Mouse (Mus musculus) heart, embryonic 15.5 days (tissue): ENCODE data around the gene Hmcn2. TPM values are rescaled to one million over a fixed set of nuclear protein-coding genes. Genes with fewer than 3 reads are reported as not detected.

Experiments used
- ATAC-seq: fragments of 200-750 bp; cut with Nextera tagmentation; replicated peaks from 2 replicates; pipeline ENCODE4 v1.8.0; 2017; ENCODE audit warnings: low read depth, moderate TSS enrichment; ENCODE audit not compliant: insufficient number of reproducible peaks, insufficient read depth, low FRiP score
- H3K27ac ChIP-seq: fragments of 300-500 bp; sonication (generic); 2 replicates; pipeline ENCODE4 v1.5.1; 2015; ENCODE audit warnings: mild to moderate bottlenecking, inconsistent platforms
- H3K27me3 ChIP-seq: fragments of 300-500 bp; sonication (generic); 2 replicates; pipeline ENCODE4 v1.6.1; 2015; ENCODE audit warnings: inconsistent platforms
- H3K36me3 ChIP-seq: fragments of 300-500 bp; sonication (generic); 2 replicates; pipeline ENCODE4 v1.6.1; 2015; ENCODE audit warnings: mild to moderate bottlenecking, inconsistent platforms
- H3K4me1 ChIP-seq: fragments of 300-500 bp; sonication (generic); replicated peaks from 2 replicates; pipeline ENCODE4 v1.6.1; 2015; ENCODE audit warnings: inconsistent platforms
- H3K4me2 ChIP-seq: fragments of 300-500 bp; sonication (generic); 2 replicates; pipeline ENCODE4 v1.6.1; 2015; ENCODE audit warnings: inconsistent platforms, mild to moderate bottlenecking, moderate library complexity
- H3K4me3 ChIP-seq: fragments of 300-500 bp; sonication (generic); 2 replicates; pipeline ENCODE4 v1.5.1; 2015; ENCODE audit warnings: mild to moderate bottlenecking, inconsistent platforms
- H3K9ac ChIP-seq: fragments of 300-500 bp; sonication (generic); 2 replicates; pipeline ENCODE4 v1.6.1; 2015; ENCODE audit warnings: mild to moderate bottlenecking, inconsistent platforms
- H3K9me3 ChIP-seq: fragments of 300-500 bp; sonication (generic); replicated peaks from 2 replicates; pipeline ENCODE4 v1.6.1; 2016; ENCODE audit warnings: inconsistent platforms
- WGBS: fragments of 180-500 bp; shearing (Covaris S2); methylation state at CpG from one replicate; pipeline ENCODE4 v1.1.7; 2015; ENCODE audit warnings: mixed read lengths; 5-methylcytosine and 5-hydroxymethylcytosine counted together
- polyA plus RNA-seq: library from polyadenylated mRNA; unstranded; fragments of >200 nt; fragmentation: Nextera tagmentation; extraction: Ambion mirVana; gene quantifications from 2 replicates; pipeline ENCODE4 v1.2.1, GENCODE M21; 2015

Hmcn2 gene
- polyA plus RNA-seq, 1 experiment from 2014 or later = 1.1 TPM

DNA sequence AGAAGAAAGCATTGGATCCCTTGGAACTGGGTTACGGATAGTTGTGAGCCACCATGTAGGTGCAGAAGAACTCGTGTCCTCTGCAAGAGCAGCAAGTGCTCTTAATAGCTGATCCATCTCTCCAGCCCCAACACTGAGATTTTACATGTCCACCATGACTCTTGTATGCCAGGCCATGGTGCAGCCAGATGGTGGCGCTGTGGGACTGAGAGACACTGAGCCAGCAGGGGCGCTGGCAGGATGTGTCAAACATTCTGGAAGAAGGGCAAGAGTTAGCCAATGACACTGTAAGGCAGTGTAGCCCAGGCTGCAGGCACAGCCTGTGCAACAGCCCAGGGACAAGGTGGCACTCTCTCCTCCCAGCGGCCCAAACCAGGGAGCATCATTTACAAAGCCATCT lies 170.0 kb downstream of the Hmcn2 start:
- Histone ChIP-seq H3K27me3 (peaks cover 39% of the 10 kb centered on the region), H3K9me3 (no peaks in the 10 kb centered on the region), H3K4me1 (no peaks in the 10 kb centered on the region), H3K4me3 (no peak overlapping the region), H3K9ac (no peak overlapping the region), H3K36me3 (no peaks in the 10 kb centered on the region), H3K4me2 (no peak overlapping the region), H3K27ac (no peak overlapping the region)
- WGBS = 29% methylated on average over 5 of the region's 5 CpGs
- ATAC-seq = no peak

DNA sequence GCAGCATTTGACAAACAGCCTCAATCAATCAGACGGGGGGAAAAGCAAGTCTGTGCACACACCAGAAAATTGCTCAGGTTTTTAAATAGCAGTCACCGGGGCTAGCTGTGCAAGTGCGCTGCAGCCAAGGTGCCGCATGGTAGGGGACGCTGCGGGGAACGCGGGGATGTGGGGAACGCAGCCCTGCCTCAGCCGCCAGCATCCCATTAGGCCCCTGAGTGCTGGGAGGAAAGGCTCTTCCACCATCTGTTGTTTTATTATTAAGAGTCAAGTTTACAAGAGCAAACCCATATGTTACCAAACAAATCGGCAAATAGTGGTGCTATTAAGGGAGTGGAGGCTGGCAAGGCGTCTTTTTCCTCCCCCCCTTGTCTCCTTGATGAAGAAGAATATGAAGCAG lies 175.0 kb downstream of the Hmcn2 start:
- Histone ChIP-seq H3K4me3 (no peak overlapping the region), H3K36me3 (no peaks in the 10 kb centered on the region), H3K9me3 (no peaks in the 10 kb centered on the region), H3K4me1 (no peaks in the 10 kb centered on the region), H3K4me2 (no peak overlapping the region), H3K9ac (no peak overlapping the region), H3K27me3 (peaks cover 16% of the 10 kb centered on the region), H3K27ac (no peak overlapping the region)
- WGBS = 58% methylated on average over 12 of the region's 12 CpGs
- no peak for ATAC-seq

DNA sequence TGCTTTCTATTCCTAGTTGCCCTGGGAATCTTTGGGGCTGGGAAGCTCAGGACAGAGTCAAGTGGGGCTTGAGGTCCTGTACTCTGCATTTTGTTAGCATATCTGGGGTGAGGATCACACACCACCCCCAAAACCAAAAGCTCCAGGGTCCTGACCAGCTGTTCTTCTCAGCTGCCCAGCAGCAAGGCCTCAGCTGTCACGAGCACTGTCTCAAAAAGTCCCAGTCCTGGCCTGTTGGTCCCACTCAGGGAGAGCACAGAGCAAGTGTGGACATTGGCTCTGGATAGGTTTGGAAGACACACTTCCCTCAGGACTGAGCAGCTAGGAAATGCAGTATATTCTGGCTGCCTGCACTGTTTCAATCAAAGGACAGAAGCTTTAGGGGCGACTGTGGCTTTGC lies 176.3 kb downstream of the Hmcn2 start:
- H3K36me3 ChIP-seq = no peaks in the 10 kb centered on the region
- peaks cover 14% of the 10 kb centered on the region for H3K27me3 ChIP-seq
- no peak overlapping the region for H3K27ac ChIP-seq
- H3K9me3 ChIP-seq = no peaks in the 10 kb centered on the region
- no peak overlapping the region for H3K4me3 ChIP-seq
- WGBS = 69% methylated on average over 2 of the region's 2 CpGs
- H3K4me2 ChIP-seq = no peak overlapping the region
- no peaks in the 10 kb centered on the region for H3K4me1 ChIP-seq
- no peak overlapping the region for H3K9ac ChIP-seq
- no peak for ATAC-seq

DNA sequence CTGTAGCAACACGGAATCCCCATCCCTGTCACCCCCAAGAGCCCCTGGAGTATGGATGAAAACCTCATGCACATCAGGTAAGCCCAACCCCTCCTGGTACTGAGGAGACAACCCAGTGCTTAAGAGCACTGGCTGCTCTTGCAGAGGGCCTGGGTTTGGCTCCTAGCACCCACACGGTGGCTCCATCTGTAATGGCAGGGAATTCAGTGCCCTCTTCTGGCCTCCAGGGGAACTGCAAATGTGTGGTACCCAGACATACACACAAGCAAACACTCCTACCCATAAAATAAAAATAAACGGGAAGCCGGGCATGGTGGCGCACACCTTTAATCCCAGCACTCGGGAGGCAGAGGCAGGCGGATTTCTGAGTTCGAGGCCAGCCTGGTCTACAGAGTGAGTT lies 178.1 kb downstream of the Hmcn2 start:
- Histone ChIP-seq H3K4me1 (no peaks in the 10 kb centered on the region), H3K9ac (no peak overlapping the region), H3K4me3 (no peak overlapping the region), H3K36me3 (no peaks in the 10 kb centered on the region), H3K27me3 (peaks cover 27% of the 10 kb centered on the region), H3K4me2 (no peak overlapping the region), H3K27ac (no peak overlapping the region), H3K9me3 (no peaks in the 10 kb centered on the region)
- WGBS = 85% methylated on average over 8 of the region's 8 CpGs
- ATAC-seq = no peak

DNA sequence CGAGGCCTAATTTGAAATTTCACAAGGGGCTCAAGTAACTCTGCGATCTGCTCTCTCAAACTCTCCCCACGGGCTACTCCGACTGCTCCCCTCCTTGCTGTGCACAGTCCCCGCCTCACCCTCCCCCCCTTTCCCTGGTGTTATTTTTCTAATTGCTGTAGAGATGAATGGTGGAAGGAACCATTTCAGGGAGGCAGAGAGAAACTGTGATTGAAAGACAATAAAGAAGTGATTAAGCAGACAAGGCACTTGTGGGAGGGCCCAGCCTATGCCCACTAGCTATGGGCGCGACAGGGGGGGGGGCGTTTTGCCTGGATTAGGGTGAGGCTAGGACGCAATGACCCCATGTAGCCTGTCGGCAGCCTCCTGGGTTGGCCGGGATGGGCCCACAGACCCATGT lies 179.0 kb downstream of the Hmcn2 start:
- Histone ChIP-seq H3K27me3 (peaks cover 29% of the 10 kb centered on the region), H3K36me3 (no peaks in the 10 kb centered on the region), H3K4me1 (no peaks in the 10 kb centered on the region), H3K4me2 (no peak overlapping the region), H3K27ac (no peak overlapping the region), H3K9ac (no peak overlapping the region), H3K9me3 (no peaks in the 10 kb centered on the region), H3K4me3 (no peak overlapping the region)
- 64% methylated on average over 11 of the region's 11 CpGs for WGBS
- no peak for ATAC-seq

DNA sequence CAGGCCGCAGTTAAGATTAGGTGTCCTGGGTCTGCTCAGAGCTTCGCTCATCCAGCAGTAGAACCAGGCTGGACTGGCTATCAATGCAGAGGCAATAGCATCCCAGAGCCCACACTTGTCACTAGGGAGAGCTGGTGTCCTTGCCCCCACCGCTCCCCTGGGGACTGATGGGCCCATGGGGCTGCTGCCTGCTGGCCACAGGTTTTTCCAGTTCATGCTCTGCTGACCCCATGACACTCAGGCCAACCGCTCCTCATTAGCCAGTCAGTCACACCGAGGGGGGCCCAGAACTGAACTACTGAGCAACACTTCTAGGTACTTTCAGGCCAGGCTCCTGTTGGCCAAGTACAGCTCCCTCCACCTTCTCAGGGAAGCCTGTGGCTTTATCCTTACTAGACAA lies 180.1 kb downstream of the Hmcn2 start:
- WGBS = 80% methylated on average over 5 of the region's 5 CpGs

DNA sequence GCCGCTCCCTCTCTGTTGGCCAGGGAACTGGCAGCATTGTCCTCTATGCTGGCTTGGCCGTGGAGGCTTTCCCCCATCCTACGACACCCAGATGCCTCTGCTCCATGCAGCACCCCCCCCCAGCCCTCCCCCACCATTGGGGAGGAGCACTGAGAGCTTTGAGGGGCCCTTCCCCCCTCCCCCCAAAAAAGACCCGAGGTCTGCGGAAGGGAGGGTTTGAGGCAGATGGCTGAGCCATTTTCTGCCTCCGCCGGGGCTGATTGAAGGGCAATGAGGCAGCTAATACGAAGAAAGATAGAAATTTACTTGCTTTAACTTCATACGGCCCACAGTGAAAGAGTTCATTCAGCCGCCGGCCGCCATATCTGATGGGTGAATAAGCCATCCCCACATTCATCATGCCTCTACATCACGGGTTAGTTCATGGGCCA lies 180.8 kb downstream of the Hmcn2 start:
- H3K4me3 ChIP-seq = no peak overlapping the region
- ATAC-seq = no peak
- H3K27ac ChIP-seq = no peak overlapping the region
- no peaks in the 10 kb centered on the region for H3K9me3 ChIP-seq
- H3K27me3 ChIP-seq = peaks cover 38% of the 10 kb centered on the region
- no peaks in the 10 kb centered on the region for H3K4me1 ChIP-seq
- H3K36me3 ChIP-seq = no peaks in the 10 kb centered on the region
- 71% methylated on average over 13 of the region's 13 CpGs for WGBS
- no peak overlapping the region for H3K4me2 ChIP-seq
- no peak overlapping the region for H3K9ac ChIP-seq

More for the DNA sequence above, 180.1 kb downstream of the Hmcn2 start:
- Histone ChIP-seq H3K9ac (no peak overlapping the region), H3K4me2 (no peak overlapping the region), H3K9me3 (no peaks in the 10 kb centered on the region), H3K27ac (no peak overlapping the region), H3K27me3 (peaks cover 38% of the 10 kb centered on the region), H3K4me3 (no peak overlapping the region), H3K4me1 (no peaks in the 10 kb centered on the region), H3K36me3 (no peaks in the 10 kb centered on the region)
- ATAC-seq = no peak

DNA sequence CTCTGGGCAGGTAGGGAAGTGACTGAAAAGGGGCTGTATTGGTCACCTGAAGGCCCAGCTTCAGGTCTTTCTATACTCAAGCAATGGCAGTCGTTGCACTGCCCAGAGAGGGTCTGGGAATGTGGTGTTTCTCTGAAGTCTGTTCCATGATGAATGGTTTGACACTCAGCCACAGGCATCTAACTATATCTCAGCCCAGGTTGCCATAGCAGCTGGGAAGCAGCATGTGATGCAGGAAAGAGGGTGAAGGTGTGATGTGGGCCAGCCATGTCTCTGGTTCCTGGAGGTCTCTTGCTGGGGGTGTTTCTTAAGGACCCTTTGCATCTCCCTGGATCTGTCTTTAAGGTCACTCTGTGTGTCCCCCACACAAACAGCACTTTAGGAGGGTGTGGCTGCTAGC lies 181.9 kb downstream of the Hmcn2 start:
- WGBS = 48% methylated on average over 1 of the region's 1 CpGs
- H3K4me3 ChIP-seq = no peak overlapping the region
- no peak overlapping the region for H3K27ac ChIP-seq

DNA sequence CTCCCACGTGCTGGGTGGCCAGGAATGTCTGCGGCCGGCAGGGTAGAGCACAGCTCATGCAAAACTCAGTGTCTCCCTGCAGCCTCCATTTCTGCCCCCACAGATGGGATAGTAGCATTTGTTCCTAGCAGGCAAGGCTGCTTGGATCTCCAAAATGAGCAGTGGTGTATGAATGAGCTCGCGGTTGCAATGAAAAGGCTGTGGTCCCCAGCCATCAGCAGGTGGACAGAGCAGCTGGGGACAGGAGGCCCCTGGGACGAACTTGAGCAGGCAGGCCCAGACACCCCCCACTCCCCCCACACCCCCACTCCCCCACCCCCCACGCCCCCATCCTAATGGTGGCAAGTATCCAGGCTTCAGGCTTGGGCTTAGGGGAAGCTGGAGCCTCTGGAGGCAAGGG lies 182.9 kb downstream of the Hmcn2 start:
- 62% methylated on average over 7 of the region's 7 CpGs for WGBS

More for the DNA sequence above, 181.9 kb downstream of the Hmcn2 start:
- Histone ChIP-seq H3K9ac (no peak overlapping the region), H3K36me3 (no peaks in the 10 kb centered on the region), H3K27me3 (peaks cover 41% of the 10 kb centered on the region), H3K4me1 (no peaks in the 10 kb centered on the region), H3K4me2 (no peak overlapping the region), H3K9me3 (no peaks in the 10 kb centered on the region)
- no peak for ATAC-seq

DNA sequence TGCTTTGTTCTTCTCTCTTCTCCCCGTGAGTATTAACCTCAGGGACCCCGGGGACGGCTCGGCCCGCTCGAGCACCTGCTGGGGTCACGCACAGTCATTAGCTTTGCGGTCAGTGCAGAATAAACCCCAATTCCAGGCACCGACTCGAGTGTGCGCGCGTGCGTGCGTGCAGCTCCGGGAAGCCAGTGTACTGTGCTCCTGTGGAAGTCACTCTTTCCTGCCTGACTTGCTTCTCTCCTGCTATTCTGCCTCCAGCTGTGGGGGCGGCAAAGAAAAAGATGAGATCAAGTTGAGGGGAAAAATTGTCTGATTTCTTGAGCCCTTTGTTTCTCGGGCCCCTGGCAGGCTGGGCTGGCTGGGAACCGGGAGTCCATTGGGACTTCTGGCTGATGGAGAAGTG lies 183.4 kb downstream of the Hmcn2 start:
- WGBS = 83% methylated on average over 19 of the region's 19 CpGs
- ATAC-seq = no peak
- Histone ChIP-seq H3K36me3 (no peaks in the 10 kb centered on the region), H3K27me3 (peaks cover 48% of the 10 kb centered on the region), H3K9me3 (no peaks in the 10 kb centered on the region), H3K4me2 (no peak overlapping the region), H3K4me3 (no peak overlapping the region), H3K9ac (no peak overlapping the region), H3K4me1 (no peaks in the 10 kb centered on the region), H3K27ac (no peak overlapping the region)

More for the DNA sequence above, 182.9 kb downstream of the Hmcn2 start:
- Histone ChIP-seq H3K4me2 (no peak overlapping the region), H3K4me1 (no peaks in the 10 kb centered on the region), H3K4me3 (no peak overlapping the region), H3K36me3 (no peaks in the 10 kb centered on the region), H3K27ac (no peak overlapping the region), H3K27me3 (peaks cover 46% of the 10 kb centered on the region), H3K9me3 (no peaks in the 10 kb centered on the region), H3K9ac (no peak overlapping the region)
- ATAC-seq = no peak

DNA sequence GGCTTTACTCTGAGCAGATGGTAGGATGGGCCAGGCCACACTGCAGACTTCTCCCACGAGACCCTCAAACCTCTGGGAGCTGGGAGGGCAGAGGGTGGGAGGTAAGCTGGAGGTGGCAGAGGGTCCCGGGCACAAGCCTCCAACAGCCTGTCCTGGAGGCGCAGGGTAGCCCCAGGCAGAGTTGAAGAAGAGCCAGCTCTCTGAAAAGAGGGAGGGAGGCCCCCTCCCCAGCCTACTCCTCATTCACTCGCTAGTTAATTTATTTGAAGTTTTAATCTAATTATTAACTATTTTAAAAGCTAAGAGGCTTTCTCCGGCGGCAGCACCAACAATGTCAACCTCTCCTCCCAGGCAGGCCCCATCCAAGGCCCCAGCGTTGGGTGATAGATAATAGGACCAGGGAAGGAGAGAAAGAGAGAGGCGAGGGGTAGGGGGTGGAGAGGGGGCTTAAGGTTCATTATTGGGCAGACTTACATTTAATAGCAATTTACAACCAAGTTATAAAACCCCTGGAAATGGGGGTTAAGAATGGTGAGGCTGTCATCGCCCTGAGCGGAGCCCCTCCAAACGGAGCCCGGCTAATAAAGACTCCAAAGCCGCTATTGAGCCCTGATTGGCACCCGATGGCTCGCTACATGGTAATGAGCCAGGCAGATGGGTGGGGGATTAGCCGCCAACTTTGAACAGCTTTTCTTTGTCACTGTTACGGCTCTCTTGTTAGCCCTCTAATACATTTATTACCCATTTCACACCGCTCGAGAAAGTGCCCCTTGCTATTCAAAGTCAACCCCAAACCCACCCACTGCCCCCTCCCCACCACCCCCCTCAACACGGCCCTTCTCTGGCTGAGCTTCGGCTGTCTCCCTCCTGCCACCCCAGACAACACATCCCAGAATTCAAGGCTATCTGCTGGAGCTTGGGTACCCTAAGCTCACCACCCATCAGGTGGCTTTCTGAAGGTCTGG lies 185.4 kb downstream of the Hmcn2 start:
- 66% methylated on average over 21 of the region's 21 CpGs for WGBS
- Histone ChIP-seq H3K4me3 (no peak overlapping the region), H3K4me1 (no peaks in the 10 kb centered on the region), H3K9ac (no peak overlapping the region), H3K27ac (no peak overlapping the region), H3K9me3 (no peaks in the 10 kb centered on the region), H3K4me2 (no peak overlapping the region), H3K36me3 (no peaks in the 10 kb centered on the region), H3K27me3 (peaks cover 57% of the 10 kb centered on the region)
- ATAC-seq = no peak
